In genomic region chr8:84743517-84744420, GRCm38 (mm10) we compare ENCODE assay signal across 8 mouse cellular contexts. TPM values are rescaled to one million over a fixed set of nuclear protein-coding genes. Genes with fewer than 3 reads are reported as not detected.
A peak's percentile ranks its signal among the peaks of the same experiment; 100 is the strongest.
DNase-seq lines count a peak whose midpoint lies in the region; ATAC-seq lines count a peak whose summit lies in the region.

No protein-coding gene starts in this region.

- no peaks in the 10 kb centered on the region for H3K9me3 ChIP-seq in forebrain, embryonic 15.5 days
- no peaks in the 10 kb centered on the region for H3K9me3 ChIP-seq in limb, embryonic 10.5 days (replicated peaks)
- no peaks in the 10 kb centered on the region for H3K9me3 ChIP-seq in midbrain, embryonic 10.5 days (replicated peaks)

- no peak overlapping the region for H3K4me3 ChIP-seq in forebrain, embryonic 15.5 days
- peak overlapping the region; percentile 44 for H3K4me3 ChIP-seq in limb, embryonic 10.5 days
- H3K4me3 ChIP-seq in midbrain, embryonic 10.5 days: peak overlapping the region; percentile 20; the same call in 1 of the 2 replicates

- H3K9ac ChIP-seq in forebrain, embryonic 15.5 days (replicated peaks): peak overlapping the region; percentile 4; the same call in 1 of the 2 replicates

- DNase-seq in urinary bladder, postnatal 14 days (ENCODE audit: low spot score): peak; percentile 78
- DNase-seq in urinary bladder, adult 2 months (ENCODE audit: low spot score): no peak
- DNase-seq in heart, postnatal 4 days: peak; percentile 92
- DNase-seq in limb, embryonic 10.5 days (ENCODE audit: low spot score): peak; percentile 86
- DNase-seq in midbrain, embryonic 10.5 days (ENCODE audit: low spot score): peak; percentile 57
- DNase-seq in left cerebral cortex, adult 11 months (ENCODE audit: low spot score): no peak
- DNase-seq in frontal cortex, postnatal 10 days (ENCODE audit: low spot score in 2 of 2): no peak

- peaks cover 92% of the 10 kb centered on the region for H3K4me1 ChIP-seq in forebrain, embryonic 15.5 days
- peaks cover 84% of the 10 kb centered on the region for H3K4me1 ChIP-seq in limb, embryonic 10.5 days
- H3K4me1 ChIP-seq in midbrain, embryonic 10.5 days: peaks cover 60% of the 10 kb centered on the region

- 4% methylated on average over 16 of the region's 17 CpGs for WGBS in forebrain, embryonic 15.5 days
- WGBS in limb, embryonic 10.5 days: 7% methylated on average over 17 of the region's 17 CpGs
- WGBS in midbrain, embryonic 10.5 days: 3% methylated on average over 15 of the region's 17 CpGs

- peak overlapping the region; percentile 34 for H3K4me2 ChIP-seq in forebrain, embryonic 15.5 days (replicated peaks)

- no peaks in the 10 kb centered on the region for H3K36me3 ChIP-seq in forebrain, embryonic 15.5 days
- H3K36me3 ChIP-seq in limb, embryonic 10.5 days: no peaks in the 10 kb centered on the region
- H3K36me3 ChIP-seq in midbrain, embryonic 10.5 days: no peaks in the 10 kb centered on the region

- peak; percentile 55 for ATAC-seq in forebrain, embryonic 15.5 days (replicated peaks)

- H3K27me3 ChIP-seq in forebrain, embryonic 15.5 days: no peaks in the 10 kb centered on the region
- peaks cover 100% of the 10 kb centered on the region for H3K27me3 ChIP-seq in limb, embryonic 10.5 days (ENCODE audit: low read depth, poor library complexity, severe bottlenecking)
- peaks cover 100% of the 10 kb centered on the region for H3K27me3 ChIP-seq in midbrain, embryonic 10.5 days (ENCODE audit: low read depth, poor library complexity, severe bottlenecking)

- peak overlapping the region; percentile 82 for H3K27ac ChIP-seq in forebrain, embryonic 15.5 days (replicated peaks)
- H3K27ac ChIP-seq in limb, embryonic 10.5 days: peak overlapping the region; percentile 95
- peak overlapping the region; percentile 19; the same call in 1 of the 2 replicates for H3K27ac ChIP-seq in midbrain, embryonic 10.5 days (replicated peaks)

RNA-seq across cellular contexts. Expression of gene G430095P16Rik, which starts 21.0 kb away (rescaled TPM):
- 1.0 and 1.2 TPM in 2 replicates for polyA plus RNA-seq in urinary bladder, adult 2 months (2012; rRNA removed)
- 2.7 TPM in 2 replicates for polyA plus RNA-seq in forebrain, embryonic 15.5 days (2015; fragmentation: Nextera tagmentation; extraction: Ambion mirVana)
- 1 to 10 TPM; 1.1 to 1.3 TPM for total RNA-seq in heart, postnatal 4 days (2021)
- 3.7 and 8.1 TPM in 2 replicates for polyA plus RNA-seq in limb, embryonic 10.5 days (2016; fragmentation: Nextera tagmentation; extraction: Ambion mirVana)
- 1.1 and 1.4 TPM in 2 replicates for polyA plus RNA-seq in midbrain, embryonic 10.5 days (2016; fragmentation: Nextera tagmentation; extraction: Ambion mirVana)

RNA-seq across cellular contexts. Expression of gene Lyl1, which starts 42.5 kb away (rescaled TPM):
- polyA plus RNA-seq in urinary bladder, adult 2 months (2012; rRNA removed): 7.8 and 8.7 TPM in 2 replicates
- polyA plus RNA-seq in forebrain, embryonic 15.5 days (2015; fragmentation: Nextera tagmentation; extraction: Ambion mirVana): 2.1 and 2.5 TPM in 2 replicates
- 10 to 100 TPM in 1 of 2 experiments, 1 to 10 TPM in 1; 9.6 to 10.6 TPM for total RNA-seq in heart, postnatal 4 days (2021)
- polyA plus RNA-seq in limb, embryonic 10.5 days (2016; fragmentation: Nextera tagmentation; extraction: Ambion mirVana): 4.6 and 4.7 TPM in 2 replicates
- polyA plus RNA-seq in midbrain, embryonic 10.5 days (2016; fragmentation: Nextera tagmentation; extraction: Ambion mirVana): 4.8 and 5.8 TPM in 2 replicates

RNA-seq across cellular contexts. Expression of gene Nacc1, which starts 56.1 kb away (rescaled TPM):
- polyA plus RNA-seq in urinary bladder, adult 2 months (2012; rRNA removed): 39.5 and 49.4 TPM in 2 replicates
- polyA plus RNA-seq in forebrain, embryonic 15.5 days (2015; fragmentation: Nextera tagmentation; extraction: Ambion mirVana): 15.5 and 16.4 TPM in 2 replicates
- 10 to 100 TPM; 65.0 to 68.7 TPM for total RNA-seq in heart, postnatal 4 days (2021)
- polyA plus RNA-seq in limb, embryonic 10.5 days (2016; fragmentation: Nextera tagmentation; extraction: Ambion mirVana): 31.7 and 32.0 TPM in 2 replicates
- polyA plus RNA-seq in midbrain, embryonic 10.5 days (2016; fragmentation: Nextera tagmentation; extraction: Ambion mirVana): 24.8 and 26.3 TPM in 2 replicates

RNA-seq across cellular contexts. Expression of gene Nfix, which starts 56.4 kb away (rescaled TPM):
- 21.7 and 77.0 TPM in 2 replicates for polyA plus RNA-seq in urinary bladder, adult 2 months (2012; rRNA removed)
- polyA plus RNA-seq in forebrain, embryonic 15.5 days (2015; fragmentation: Nextera tagmentation; extraction: Ambion mirVana): 413 and 445 TPM in 2 replicates
- total RNA-seq in heart, postnatal 4 days (2021): 100 to 1,000 TPM; 189 to 211 TPM
- 0.24 and 2.1 TPM in 2 replicates for polyA plus RNA-seq in limb, embryonic 10.5 days (2016; fragmentation: Nextera tagmentation; extraction: Ambion mirVana)
- polyA plus RNA-seq in midbrain, embryonic 10.5 days (2016; fragmentation: Nextera tagmentation; extraction: Ambion mirVana): 0.49 and 1.2 TPM in 2 replicates

RNA-seq across cellular contexts. Expression of gene Trmt1, which starts 57.7 kb away (rescaled TPM):
- 71.7 and 76.3 TPM in 2 replicates for polyA plus RNA-seq in urinary bladder, adult 2 months (2012; rRNA removed)
- polyA plus RNA-seq in forebrain, embryonic 15.5 days (2015; fragmentation: Nextera tagmentation; extraction: Ambion mirVana): 62.4 and 64.0 TPM in 2 replicates
- 10 to 100 TPM; 47.4 to 48.8 TPM for total RNA-seq in heart, postnatal 4 days (2021)
- polyA plus RNA-seq in limb, embryonic 10.5 days (2016; fragmentation: Nextera tagmentation; extraction: Ambion mirVana): 71.7 and 79.3 TPM in 2 replicates
- 56.4 and 58.1 TPM in 2 replicates for polyA plus RNA-seq in midbrain, embryonic 10.5 days (2016; fragmentation: Nextera tagmentation; extraction: Ambion mirVana)

Comparison
In these comparisons a context has a peak if more than half of its experiments do, and no peak if none do; other contexts are left out.
1. DNase-seq: peak in urinary bladder, postnatal 14 days (single experiment), heart, postnatal 4 days (single experiment), limb, embryonic 10.5 days (single experiment) and midbrain, embryonic 10.5 days (single experiment); none in urinary bladder, adult 2 months (single experiment), left cerebral cortex, adult 11 months (single experiment) and frontal cortex, postnatal 10 days (0 of 2).
2. H3K27ac ChIP-seq: peak in every context shown above with its lines; median percentile 95 in limb, embryonic 10.5 days; 82 in forebrain, embryonic 15.5 days; 19 in midbrain, embryonic 10.5 days.